Mouse (Mus musculus) neural tube, embryonic 15.5 days (tissue): ENCODE data around the gene St3gal3. TPM values are rescaled to one million over a fixed set of nuclear protein-coding genes. Genes with fewer than 3 reads are reported as not detected.

Source experiments
- ATAC-seq: fragments of 200-750 bp; cut with Nextera tagmentation; 2 replicates; pipeline ENCODE4 v1.8.0; 2017; ENCODE audit warnings: mild to moderate bottlenecking, moderate TSS enrichment, moderate library complexity; ENCODE audit not compliant: low FRiP score
- H3K27ac ChIP-seq: fragments of 300-500 bp; sonication (generic); replicated peaks from 2 replicates; pipeline ENCODE4 v1.5.1; 2015; ENCODE audit warnings: mild to moderate bottlenecking, inconsistent platforms
- H3K27me3 ChIP-seq: fragments of 300-500 bp; sonication (generic); replicated peaks from 2 replicates; pipeline ENCODE4 v1.6.1; 2015; ENCODE audit warnings: inconsistent platforms
- H3K36me3 ChIP-seq: fragments of 300-500 bp; sonication (generic); 2 replicates; pipeline ENCODE4 v1.6.1; 2015; ENCODE audit warnings: inconsistent platforms
- H3K4me1 ChIP-seq: fragments of 300-500 bp; sonication (generic); 2 replicates; pipeline ENCODE4 v1.6.1; 2015; ENCODE audit warnings: inconsistent platforms
- H3K4me2 ChIP-seq: fragments of 300-500 bp; sonication (generic); 2 replicates; pipeline ENCODE4 v1.6.1; 2015; ENCODE audit warnings: inconsistent platforms, mild to moderate bottlenecking, moderate library complexity
- H3K4me3 ChIP-seq: fragments of 300-500 bp; sonication (generic); replicated peaks from 2 replicates; pipeline ENCODE4 v1.5.1; 2015; ENCODE audit warnings: mild to moderate bottlenecking, inconsistent platforms
- H3K9ac ChIP-seq: fragments of 300-500 bp; sonication (generic); replicated peaks from 2 replicates; pipeline ENCODE4 v1.6.1; 2015; ENCODE audit warnings: mild to moderate bottlenecking, inconsistent platforms
- H3K9me3 ChIP-seq: fragments of 300-500 bp; sonication (generic); replicated peaks from 2 replicates; pipeline ENCODE4 v1.6.1; 2016; ENCODE audit warnings: inconsistent platforms
- WGBS: fragments of 180-500 bp; shearing (Covaris S2); methylation state at CpG from one replicate; pipeline ENCODE4 v1.1.7; 2015; ENCODE audit warnings: mixed read lengths; 5-methylcytosine and 5-hydroxymethylcytosine counted together
- polyA plus RNA-seq: library from polyadenylated mRNA; unstranded; fragments of >200 nt; fragmentation: Nextera tagmentation; extraction: Ambion mirVana; gene quantifications from 2 replicates; pipeline ENCODE4 v1.2.1, GENCODE M21; 2015

St3gal3 gene
- polyA plus RNA-seq, 1 experiment from 2014 or later, result 18.3 TPM

GRCm38 (mm10) chr4:118043331-118044002 is 91.2 kb downstream of the St3gal3 start:
- H3K4me2 ChIP-seq, result no peak overlapping the region
- ATAC-seq, result no peak

GRCm38 (mm10) chr4:118042671-118043320 is 91.9 kb downstream of the St3gal3 start:
- no peaks in the 10 kb centered on the region for H3K27me3 ChIP-seq
- no peak overlapping the region for H3K27ac ChIP-seq
- ATAC-seq, result no peak
- WGBS, result 76% methylated on average over 7 of the region's 7 CpGs
- no peaks in the 10 kb centered on the region for H3K36me3 ChIP-seq
- H3K4me3 ChIP-seq, result no peak overlapping the region
- H3K4me2 ChIP-seq, result no peak overlapping the region
- no peak overlapping the region for H3K9ac ChIP-seq
- H3K4me1 ChIP-seq, result peaks cover 15% of the 10 kb centered on the region
- H3K9me3 ChIP-seq, result no peaks in the 10 kb centered on the region

More at GRCm38 (mm10) chr4:118043331-118044002, 91.2 kb downstream of the St3gal3 start:
- H3K36me3 ChIP-seq, result no peaks in the 10 kb centered on the region
- H3K4me3 ChIP-seq, result no peak overlapping the region
- H3K9ac ChIP-seq, result no peak overlapping the region
- H3K4me1 ChIP-seq, result peaks cover 14% of the 10 kb centered on the region
- H3K27me3 ChIP-seq, result no peaks in the 10 kb centered on the region
- H3K27ac ChIP-seq, result no peak overlapping the region
- H3K9me3 ChIP-seq, result no peaks in the 10 kb centered on the region
- WGBS, result 89% methylated on average over 8 of the region's 8 CpGs

GRCm38 (mm10) chr4:118041145-118041544 is 93.6 kb downstream of the St3gal3 start:
- no peak overlapping the region for H3K9ac ChIP-seq
- WGBS, result 12% methylated on average over 9 of the region's 9 CpGs
- H3K36me3 ChIP-seq, result no peaks in the 10 kb centered on the region
- H3K4me3 ChIP-seq, result no peak overlapping the region
- no peak overlapping the region for H3K4me2 ChIP-seq
- H3K9me3 ChIP-seq, result no peaks in the 10 kb centered on the region
- H3K4me1 ChIP-seq, result peaks cover 24% of the 10 kb centered on the region
- H3K27ac ChIP-seq, result no peak overlapping the region
- no peaks in the 10 kb centered on the region for H3K27me3 ChIP-seq
- ATAC-seq, result 0 out of 2 replicates have a peak, but pooled peaks have one; percentile 27

- 24% methylated on average over 4 of the region's 4 CpGs for WGBS
- Histone ChIP-seq H3K9ac (no peak overlapping the region), H3K4me3 (no peak overlapping the region), H3K9me3 (no peaks in the 10 kb centered on the region), H3K4me2 (no peak overlapping the region), H3K27me3 (no peaks in the 10 kb centered on the region), H3K4me1 (peaks cover 24% of the 10 kb centered on the region), H3K36me3 (no peaks in the 10 kb centered on the region), H3K27ac (no peak overlapping the region)
- no peak for ATAC-seq
These were observed 94.1 kb downstream of the St3gal3 start for GRCm38 (mm10) chr4:118040650-118041049.

- H3K4me3 ChIP-seq, result no peak overlapping the region
- no peak overlapping the region for H3K27ac ChIP-seq
- H3K4me1 ChIP-seq, result peaks cover 24% of the 10 kb centered on the region
- no peak overlapping the region for H3K4me2 ChIP-seq
- no peak overlapping the region for H3K9ac ChIP-seq
- whole genome bisulfite sequencing, result 81% methylated on average over 5 of the region's 5 CpGs
- ATAC-seq, result no peak
- H3K9me3 ChIP-seq, result no peaks in the 10 kb centered on the region
- no peaks in the 10 kb centered on the region for H3K27me3 ChIP-seq
- no peaks in the 10 kb centered on the region for H3K36me3 ChIP-seq
These were observed 94.8 kb downstream of the St3gal3 start for GRCm38 (mm10) chr4:118039964-118040363.

GRCm38 (mm10) chr4:118038023-118038422 is 96.7 kb downstream of the St3gal3 start:
- 38% methylated on average over 1 of the region's 1 CpGs for WGBS
- no peak for ATAC-seq
- Histone ChIP-seq H3K4me3 (no peak overlapping the region), H3K4me1 (peaks cover 24% of the 10 kb centered on the region), H3K27me3 (no peaks in the 10 kb centered on the region), H3K9me3 (no peaks in the 10 kb centered on the region), H3K9ac (no peak overlapping the region), H3K36me3 (no peaks in the 10 kb centered on the region), H3K4me2 (no peak overlapping the region), H3K27ac (no peak overlapping the region)

- H3K36me3 ChIP-seq, result no peaks in the 10 kb centered on the region
- peak; percentile 33; the same call in 1 of the 2 replicates for ATAC-seq
- H3K4me1 ChIP-seq, result peaks cover 24% of the 10 kb centered on the region
- H3K27ac ChIP-seq, result 0 out of 2 replicates have a peak overlapping the region, but pooled peaks have one; percentile 18
- WGBS, result 29% methylated on average over 5 of the region's 5 CpGs
- H3K4me3 ChIP-seq, result no peak overlapping the region
- no peaks in the 10 kb centered on the region for H3K9me3 ChIP-seq
- H3K27me3 ChIP-seq, result no peaks in the 10 kb centered on the region
- no peak overlapping the region for H3K4me2 ChIP-seq
- no peak overlapping the region for H3K9ac ChIP-seq
These were observed 97.3 kb downstream of the St3gal3 start for GRCm38 (mm10) chr4:118037406-118037805.

GRCm38 (mm10) chr4:118036531-118036930 is 98.2 kb downstream of the St3gal3 start:
- Histone ChIP-seq H3K4me3 (no peak overlapping the region), H3K4me2 (no peak overlapping the region), H3K4me1 (peaks cover 23% of the 10 kb centered on the region), H3K27me3 (no peaks in the 10 kb centered on the region), H3K9me3 (no peaks in the 10 kb centered on the region), H3K36me3 (no peaks in the 10 kb centered on the region), H3K9ac (no peak overlapping the region), H3K27ac (no peak overlapping the region)
- ATAC-seq, result no peak
- 95% methylated on average over 4 of the region's 4 CpGs for WGBS

GRCm38 (mm10) chr4:118035090-118035489 is 99.6 kb downstream of the St3gal3 start:
- no peaks in the 10 kb centered on the region for H3K36me3 ChIP-seq
- H3K4me2 ChIP-seq, result no peak overlapping the region
- H3K4me3 ChIP-seq, result no peak overlapping the region
- 96% methylated on average over 2 of the region's 2 CpGs for WGBS
- no peaks in the 10 kb centered on the region for H3K9me3 ChIP-seq
- H3K27ac ChIP-seq, result no peak overlapping the region
- no peaks in the 10 kb centered on the region for H3K27me3 ChIP-seq
- no peak overlapping the region for H3K9ac ChIP-seq
- H3K4me1 ChIP-seq, result peaks cover 19% of the 10 kb centered on the region
- ATAC-seq, result no peak

- H3K4me1 ChIP-seq, result peaks cover 21% of the 10 kb centered on the region
- ATAC-seq, result no peak
- H3K27me3 ChIP-seq, result no peaks in the 10 kb centered on the region
- no peak overlapping the region for H3K4me2 ChIP-seq
- H3K36me3 ChIP-seq, result no peaks in the 10 kb centered on the region
- H3K4me3 ChIP-seq, result no peak overlapping the region
- H3K9me3 ChIP-seq, result no peaks in the 10 kb centered on the region
- no peak overlapping the region for H3K27ac ChIP-seq
- H3K9ac ChIP-seq, result no peak overlapping the region
- 90% methylated on average over 5 of the region's 5 CpGs for WGBS
These were observed 101.7 kb downstream of the St3gal3 start for GRCm38 (mm10) chr4:118033026-118033425.

GRCm38 (mm10) chr4:118031776-118032170 is 102.9 kb downstream of the St3gal3 start:
- no peak for ATAC-seq
- H3K9ac ChIP-seq, result no peak overlapping the region
- no peak overlapping the region for H3K4me3 ChIP-seq
- peaks cover 11% of the 10 kb centered on the region; the same call in 1 of the 2 replicates for H3K4me1 ChIP-seq
- H3K9me3 ChIP-seq, result no peaks in the 10 kb centered on the region
- no peaks in the 10 kb centered on the region for H3K36me3 ChIP-seq
- 90% methylated on average over 7 of the region's 7 CpGs for WGBS
- no peak overlapping the region for H3K4me2 ChIP-seq
- H3K27ac ChIP-seq, result no peak overlapping the region
- H3K27me3 ChIP-seq, result no peaks in the 10 kb centered on the region

GRCm38 (mm10) chr4:118031132-118031775 is 103.5 kb downstream of the St3gal3 start:
- H3K4me3 ChIP-seq, result no peak overlapping the region
- H3K9ac ChIP-seq, result no peak overlapping the region
- peaks cover 11% of the 10 kb centered on the region; the same call in 1 of the 2 replicates for H3K4me1 ChIP-seq
- H3K27me3 ChIP-seq, result no peaks in the 10 kb centered on the region
- no peak overlapping the region for H3K4me2 ChIP-seq
- no peak for ATAC-seq
- H3K27ac ChIP-seq, result no peak overlapping the region
- 76% methylated on average over 6 of the region's 6 CpGs for WGBS
- H3K36me3 ChIP-seq, result no peaks in the 10 kb centered on the region
- no peaks in the 10 kb centered on the region for H3K9me3 ChIP-seq
